In the genomic region with DNA sequence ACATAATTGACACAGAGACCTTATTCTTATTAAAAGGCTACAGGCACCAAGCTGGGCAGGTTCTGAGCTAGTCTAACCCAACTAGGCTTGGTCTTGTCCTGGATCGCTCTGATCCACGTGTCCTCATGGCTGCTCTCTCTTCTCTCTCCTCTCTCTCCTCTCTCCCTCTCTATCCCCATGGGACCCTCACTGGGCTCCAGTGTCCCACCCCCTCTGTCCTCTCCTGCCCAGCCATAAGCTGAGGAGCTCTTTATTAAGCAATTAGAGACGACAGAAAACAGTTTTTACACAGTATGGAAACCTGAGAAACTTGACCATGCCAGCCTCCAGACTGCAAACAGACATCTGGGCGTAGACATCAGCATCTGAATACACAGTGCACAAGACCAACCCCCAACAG, we compare ENCODE assay signal across 19 mouse cellular contexts. TPM values are rescaled to one million over a fixed set of nuclear protein-coding genes. Genes with fewer than 3 reads are reported as not detected.
DNase-seq lines count a peak whose midpoint lies in the region; ATAC-seq and TF ChIP-seq lines count a peak whose summit lies in the region.
"Had no signal": no experiment of that assay in that cellular context is flagged by ENCODE, and none has a peak within 500 bp of the region (broad histone marks: within the 10 kb centered on the region; RNA-seq: fewer than 3 reads in every experiment).

No protein-coding gene starts in this region.

- no peaks in the 10 kb centered on the region for H3K27me3 ChIP-seq in heart, embryonic 13.5 days (replicated peaks)
- H3K27me3 ChIP-seq in kidney, embryonic 14.5 days (ENCODE audit: control insufficient read depth, insufficient read depth, low read length) = no peaks in the 10 kb centered on the region
- no peaks in the 10 kb centered on the region for H3K27me3 ChIP-seq in kidney, adult 2 months (replicated peaks; ENCODE audit: control insufficient read depth, insufficient read depth, low read length)
- no peaks in the 10 kb centered on the region for H3K27me3 ChIP-seq in neural tube, embryonic 15.5 days (replicated peaks)
- no peaks in the 10 kb centered on the region for H3K27me3 ChIP-seq in midbrain, embryonic 10.5 days (ENCODE audit: low read depth, poor library complexity, severe bottlenecking)
- H3K27me3 ChIP-seq: hindbrain, embryonic 13.5 days; intestine, embryonic 15.5 days; neural tube, embryonic 12.5 days had no signal

- no peak for TF ChIP-seq POLR2A in kidney, adult 2 months (IDR thresholded peaks at IDR 0.05; ENCODE audit: low read depth, low read length)

- no peak for TF ChIP-seq CTCF in kidney, adult 2 months (conservative IDR thresholded peaks at IDR 0.05; ENCODE audit: insufficient read depth, insufficient read length, low read depth, low read length)

- H3K9ac ChIP-seq in heart, embryonic 13.5 days = no peak overlapping the region
- no peak overlapping the region for H3K9ac ChIP-seq in kidney, embryonic 14.5 days (ENCODE audit: low read depth, low read length)
- peak overlapping the region; percentile 10; the same call in 1 of the 2 replicates for H3K9ac ChIP-seq in neural tube, embryonic 15.5 days (replicated peaks)
- H3K9ac ChIP-seq: hindbrain, embryonic 13.5 days; intestine, embryonic 15.5 days; liver, embryonic 14.5 days; lung, embryonic 14.5 days had no signal

- H3K9me3 ChIP-seq in heart, embryonic 13.5 days = no peaks in the 10 kb centered on the region
- H3K9me3 ChIP-seq in kidney, embryonic 14.5 days (ENCODE audit: control insufficient read depth, low read length) = no peaks in the 10 kb centered on the region
- no peaks in the 10 kb centered on the region for H3K9me3 ChIP-seq in neural tube, embryonic 15.5 days (replicated peaks)
- no peaks in the 10 kb centered on the region for H3K9me3 ChIP-seq in midbrain, embryonic 10.5 days (replicated peaks)
- H3K9me3 ChIP-seq: hindbrain, embryonic 13.5 days; intestine, embryonic 15.5 days; neural tube, embryonic 12.5 days had no signal

- no peak for DNase-seq in heart, postnatal 14 days
- DNase-seq in kidney, adult 2 months = no peak
- no peak for DNase-seq in neural tube, embryonic 10.5 days (ENCODE audit: extremely low spot score, low spot score)
- DNase-seq in midbrain, embryonic 10.5 days (ENCODE audit: low spot score) = no peak
- DNase-seq: adrenal gland, postnatal 14 days; embryo, embryonic 11 days; kidney, adult 9 months; lung, embryonic 14.5 days; midbrain, embryonic 14.5 days; retina, postnatal 1 day; thymus, postnatal 14 days had no signal

- intact Hi-C loops in heart, postnatal 14 days (cut with DNase I) = no loop called here

- peaks cover 22% of the 10 kb centered on the region for H3K4me1 ChIP-seq in heart, embryonic 13.5 days
- H3K4me1 ChIP-seq in kidney, embryonic 14.5 days (ENCODE audit: control insufficient read depth, insufficient read depth, low read length) = no peaks in the 10 kb centered on the region
- H3K4me1 ChIP-seq in kidney, adult 2 months (ENCODE audit: control insufficient read depth, insufficient read depth, low read length) = peaks cover 3% of the 10 kb centered on the region; the same call in 1 of the 2 replicates
- peaks cover 16% of the 10 kb centered on the region for H3K4me1 ChIP-seq in neural tube, embryonic 15.5 days
- H3K4me1 ChIP-seq in midbrain, embryonic 10.5 days = peaks cover 9% of the 10 kb centered on the region; the same call in 1 of the 2 replicates

- no peaks in the 10 kb centered on the region for H3K36me3 ChIP-seq in heart, embryonic 13.5 days
- H3K36me3 ChIP-seq in kidney, embryonic 14.5 days (ENCODE audit: control insufficient read depth, insufficient read depth, low read length) = peaks cover 7% of the 10 kb centered on the region; the same call in 1 of the 2 replicates
- H3K36me3 ChIP-seq in kidney, adult 2 months (ENCODE audit: control insufficient read depth, insufficient read depth, low read length) = no peaks in the 10 kb centered on the region
- no peaks in the 10 kb centered on the region for H3K36me3 ChIP-seq in neural tube, embryonic 15.5 days
- peaks cover 11% of the 10 kb centered on the region; the same call in 1 of the 2 replicates for H3K36me3 ChIP-seq in midbrain, embryonic 10.5 days
- H3K36me3 ChIP-seq: hindbrain, embryonic 13.5 days; intestine, embryonic 15.5 days; neural tube, embryonic 12.5 days had no signal

- WGBS in heart, embryonic 13.5 days = 76% methylated on average over 4 of the region's 4 CpGs
- WGBS in kidney, embryonic 14.5 days = 51% methylated on average over 4 of the region's 4 CpGs
- 67% methylated on average over 4 of the region's 4 CpGs for WGBS in kidney, adult 2 months
- 79% methylated on average over 4 of the region's 4 CpGs for WGBS in neural tube, embryonic 15.5 days
- WGBS in midbrain, embryonic 10.5 days = 85% methylated on average over 4 of the region's 4 CpGs

- H3K4me3 ChIP-seq in heart, embryonic 13.5 days = no peak overlapping the region
- no peak overlapping the region for H3K4me3 ChIP-seq in kidney, embryonic 14.5 days (ENCODE audit: low read length)
- H3K4me3 ChIP-seq in kidney, adult 2 months (ENCODE audit: insufficient read depth, low read depth, low read length) = no peak overlapping the region
- H3K4me3 ChIP-seq in neural tube, embryonic 15.5 days (replicated peaks) = no peak overlapping the region
- no peak overlapping the region for H3K4me3 ChIP-seq in midbrain, embryonic 10.5 days
- H3K4me3 ChIP-seq: hindbrain, embryonic 13.5 days; intestine, embryonic 15.5 days; neural tube, embryonic 12.5 days had no signal

- no peak for ATAC-seq in heart, embryonic 13.5 days (ENCODE audit: extremely low read depth, insufficient number of reproducible peaks, low FRiP score, low TSS enrichment)
- ATAC-seq in kidney, embryonic 14.5 days (ENCODE audit: low FRiP score, low TSS enrichment) = peak; percentile 66
- ATAC-seq in neural tube, embryonic 15.5 days (ENCODE audit: low FRiP score) = no peak
- ATAC-seq: CD4-positive, CD25-positive, alpha-beta regulatory T cell, adult 4 months; intestine, embryonic 15.5 days had no signal

- 0 out of 2 replicates have a peak overlapping the region, but pooled peaks have one; percentile 50 for H3K27ac ChIP-seq in heart, embryonic 13.5 days (replicated peaks)
- H3K27ac ChIP-seq in kidney, embryonic 14.5 days (ENCODE audit: low read depth, low read length) = peak overlapping the region; percentile 47; the same call in 1 of the 2 replicates
- no peak overlapping the region for H3K27ac ChIP-seq in kidney, adult 2 months (ENCODE audit: insufficient read depth, low read depth, low read length)
- no peak overlapping the region for H3K27ac ChIP-seq in neural tube, embryonic 15.5 days (replicated peaks)
- H3K27ac ChIP-seq in midbrain, embryonic 10.5 days (replicated peaks) = no peak overlapping the region
- H3K27ac ChIP-seq: hindbrain, embryonic 13.5 days; intestine, embryonic 15.5 days; liver, embryonic 14.5 days; neural tube, embryonic 12.5 days had no signal

- no peak overlapping the region for H3K4me2 ChIP-seq in heart, embryonic 13.5 days
- H3K4me2 ChIP-seq in kidney, embryonic 14.5 days (replicated peaks; ENCODE audit: low read depth, low read length) = no peak overlapping the region
- no peak overlapping the region for H3K4me2 ChIP-seq in neural tube, embryonic 15.5 days
- H3K4me2 ChIP-seq: hindbrain, embryonic 13.5 days; intestine, embryonic 15.5 days; lung, embryonic 14.5 days; neural tube, embryonic 12.5 days had no signal

RNA-seq across cellular contexts. Expression of a gene that starts 14.0 kb away (rescaled TPM):
- 7.7 and 8.3 TPM in 2 replicates for polyA plus RNA-seq in heart, embryonic 13.5 days (2015; fragmentation: Nextera tagmentation; extraction: Ambion mirVana)
- total RNA-seq in heart, postnatal 14 days (2021) = 10 to 100 TPM; 20.7 to 22.7 TPM
- 11.0 and 21.9 TPM in 2 replicates for polyA plus RNA-seq in kidney, embryonic 14.5 days (2014; fragmentation: Nextera tagmentation; extraction: Ambion mirVana)
- polyA plus RNA-seq in kidney, adult 2 months (2012; rRNA removed) = 34.7 and 35.4 TPM in 2 replicates
- polyA plus RNA-seq in neural tube, embryonic 15.5 days (2015; fragmentation: Nextera tagmentation; extraction: Ambion mirVana) = 19.5 and 19.6 TPM in 2 replicates
- polyA plus RNA-seq in midbrain, embryonic 10.5 days (2016; fragmentation: Nextera tagmentation; extraction: Ambion mirVana) = 12.9 and 15.5 TPM in 2 replicates

Comparison
In these comparisons a context has a peak if more than half of its experiments do, and no peak if none do; other contexts are left out.
1. H3K27ac ChIP-seq: peak in heart, embryonic 13.5 days (single experiment) and kidney, embryonic 14.5 days (single experiment); none in kidney, adult 2 months (single experiment), neural tube, embryonic 15.5 days (single experiment) and midbrain, embryonic 10.5 days (single experiment).